Mouse (Mus musculus) CH12.LX (cell line): ENCODE results near the gene Dirc2. TPM values are rescaled to one million over a fixed set of nuclear protein-coding genes. Genes with fewer than 3 reads are reported as not detected.

Source experiments
- DNase-seq: peaks from one replicate; pipeline ENCODE4 v3.0.0-alpha.2; 2013; ENCODE audit errors: extremely low read depth
- H3K27ac ChIP-seq: 2 replicates; pipeline ENCODE4 v1.5.1; 2012; ENCODE audit warnings: low read depth, mild to moderate bottlenecking, control low read depth, moderate library complexity; ENCODE audit not compliant: insufficient read depth
- H3K27me3 ChIP-seq: replicated peaks from 2 replicates; pipeline ENCODE3; 2012; ENCODE audit warnings: inconsistent platforms
- H3K36me3 ChIP-seq, 2 experiments: replicated peaks in 1 of 2; 2 replicates each; pipeline versions ENCODE3 to v1.6.1; 2012; ENCODE audit warnings: inconsistent platforms in 1 of 2, low read length in 1 of 2, mild to moderate bottlenecking in 1 of 2, mixed read lengths in 1 of 2, moderate library complexity in 1 of 2; ENCODE audit not compliant: control insufficient read depth in 1 of 2, insufficient read depth in 1 of 2
- H3K4me1 ChIP-seq, 2 experiments: 2 replicates each; pipeline ENCODE4 v1.6.1; 2012; ENCODE audit warnings: inconsistent platforms in 1 of 2, moderate library complexity in 1 of 2; ENCODE audit not compliant: insufficient read depth in 2 of 2, control insufficient read depth in 1 of 2
- H3K4me2 ChIP-seq: 2 replicates; pipeline ENCODE4 v1.6.1; 2012; ENCODE audit warnings: low read depth, mild to moderate bottlenecking, control low read depth; ENCODE audit not compliant: poor library complexity, insufficient read depth, severe bottlenecking
- H3K4me3 ChIP-seq, 3 experiments: fragments of 150-350 bp in 1 of 3; sonication (generic) in 1 of 3; replicated peaks in 1 of 3; 2 replicates each; pipeline versions ENCODE3 to v1.5.1; 2011 to 2012; ENCODE audit warnings: low read depth in 2 of 3, low read length in 2 of 3, mild to moderate bottlenecking in 2 of 3, moderate library complexity in 2 of 3, control low read depth in 1 of 3, improper control_type of control experiment in 1 of 3, inconsistent platforms in 1 of 3, mixed read lengths in 1 of 3; ENCODE audit not compliant: poor library complexity in 1 of 3
- H3K79me2 ChIP-seq: replicated peaks from 2 replicates; pipeline ENCODE4 v1.6.1; 2012; ENCODE audit warnings: mild to moderate bottlenecking, moderate library complexity; ENCODE audit not compliant: control insufficient read depth, poor library complexity, insufficient read depth, severe bottlenecking; ENCODE audit errors: extremely low read depth
- H3K9ac ChIP-seq: 2 replicates; pipeline ENCODE4 v1.6.1; 2012; ENCODE audit warnings: low read depth, mild to moderate bottlenecking, control low read depth, moderate library complexity; ENCODE audit not compliant: insufficient read depth
- H3K9me3 ChIP-seq: replicated peaks from 2 replicates; pipeline ENCODE3; 2012; ENCODE audit warnings: low read length, inconsistent platforms, mixed read lengths
- CHD1 ChIP-seq: IDR thresholded peaks from 2 replicates; pipeline ENCODE4 v1.6.1; 2012; ENCODE audit warnings: low read depth, low read length, improper control_type of control experiment, inconsistent platforms
- CHD2 ChIP-seq: IDR thresholded peaks from 2 replicates; pipeline ENCODE4 v1.6.1; 2011; ENCODE audit warnings: low read length, improper control_type of control experiment
- E2F4 ChIP-seq: IDR thresholded peaks from 2 replicates; pipeline ENCODE4 v1.6.1; 2011; ENCODE audit warnings: low read depth, low read length, improper control_type of control experiment; ENCODE audit not compliant: insufficient replicate concordance
- ELF1 ChIP-seq: IDR thresholded peaks from 2 replicates; pipeline ENCODE4 v1.6.1; 2014; ENCODE audit warnings: low read depth, mild to moderate bottlenecking, inconsistent platforms, low read length, improper control_type of control experiment
- EP300 ChIP-seq: IDR thresholded peaks from 2 replicates; pipeline ENCODE4 v1.6.1; 2011; ENCODE audit warnings: low read length, improper control_type of control experiment
- GABPA ChIP-seq: IDR thresholded peaks from 2 replicates; pipeline ENCODE4 v1.6.1; 2012; ENCODE audit warnings: low read depth, low read length, improper control_type of control experiment, inconsistent platforms; ENCODE audit not compliant: insufficient replicate concordance
- JUN ChIP-seq: IDR thresholded peaks from 2 replicates; pipeline ENCODE4 v1.6.1; 2011; ENCODE audit warnings: low read depth, mild to moderate bottlenecking, low read length, improper control_type of control experiment, moderate library complexity; ENCODE audit not compliant: insufficient read depth
- JUND ChIP-seq: conservative IDR thresholded peaks from 2 replicates; pipeline ENCODE4 v1.6.1; 2011; ENCODE audit warnings: low read depth, low read length, improper control_type of control experiment
- KAT2A ChIP-seq: IDR thresholded peaks from 2 replicates; pipeline ENCODE4 v1.6.1; 2012; ENCODE audit warnings: low read length, improper control_type of control experiment, inconsistent platforms; ENCODE audit not compliant: insufficient replicate concordance
- MAX ChIP-seq: IDR thresholded peaks from 2 replicates; pipeline ENCODE4 v1.6.1; 2011; ENCODE audit warnings: low read length, improper control_type of control experiment
- MAZ ChIP-seq: IDR thresholded peaks from 2 replicates; pipeline ENCODE4 v1.6.1; 2012; ENCODE audit warnings: low read depth, mild to moderate bottlenecking, inconsistent platforms, low read length, improper control_type of control experiment, moderate library complexity
- MEF2A ChIP-seq: IDR thresholded peaks from 2 replicates; pipeline ENCODE4 v1.6.1; 2014; ENCODE audit warnings: low read depth, mild to moderate bottlenecking, inconsistent platforms, low read length, improper control_type of control experiment, borderline replicate concordance
- MXI1 ChIP-seq: IDR thresholded peaks from 2 replicates; pipeline ENCODE4 v1.6.1; 2011; ENCODE audit warnings: mild to moderate bottlenecking, low read depth, low read length, improper control_type of control experiment
- MYC ChIP-seq: IDR thresholded peaks from 2 replicates; pipeline ENCODE4 v1.6.1; 2011; ENCODE audit warnings: low read depth, mild to moderate bottlenecking, improper control_type of control experiment, low read length
- NRF1 ChIP-seq: IDR thresholded peaks from 2 replicates; pipeline ENCODE4 v1.6.1; 2014; ENCODE audit warnings: low read depth, mild to moderate bottlenecking, inconsistent platforms, low read length, improper control_type of control experiment, moderate library complexity
- POLR2AphosphoS2 ChIP-seq: IDR thresholded peaks from 2 replicates; pipeline ENCODE4 v1.6.1; 2011; ENCODE audit warnings: low read depth, low read length, improper control_type of control experiment
- RAD21 ChIP-seq: IDR thresholded peaks from 2 replicates; pipeline ENCODE4 v1.6.1; 2011; ENCODE audit warnings: low read depth, mild to moderate bottlenecking, low read length, improper control_type of control experiment, moderate library complexity
- RCOR1 ChIP-seq: conservative IDR thresholded peaks from 2 replicates; pipeline ENCODE4 v1.6.1; 2012; ENCODE audit warnings: low read depth, mild to moderate bottlenecking, inconsistent platforms, low read length, improper control_type of control experiment
- SIN3A ChIP-seq: IDR thresholded peaks from 2 replicates; pipeline ENCODE4 v1.6.1; 2012; ENCODE audit warnings: low read length, improper control_type of control experiment, inconsistent platforms
- TCF12 ChIP-seq: IDR thresholded peaks from 2 replicates; pipeline ENCODE4 v1.6.1; 2014; ENCODE audit warnings: low read depth, mild to moderate bottlenecking, inconsistent platforms, low read length, improper control_type of control experiment
- USF1 ChIP-seq: IDR thresholded peaks from 2 replicates; pipeline ENCODE4 v1.6.1; 2014; ENCODE audit warnings: low read depth, mild to moderate bottlenecking, inconsistent platforms, low read length, improper control_type of control experiment
- ZKSCAN1 ChIP-seq: IDR thresholded peaks from 2 replicates; pipeline ENCODE4 v1.6.1; 2012; ENCODE audit warnings: low read depth, inconsistent platforms, low read length, improper control_type of control experiment, borderline replicate concordance
- dilution Hi-C: fragments of 300-500 bp; cut with MboI; formaldehyde crosslinking; loops from 2 replicates; pipeline ENCODE4 v1.14.3; 2020; ENCODE audit warnings: low sequenced_read_pairs; ENCODE audit not compliant: extremely low pct_unique_long_range_greater_than_20kb, extremely low pct_ligation_motif_present
- in situ Hi-C: fragments of 300-500 bp; cut with MboI; formaldehyde crosslinking; loops from 3 replicates; pipeline ENCODE4 v1.14.3; 2019; ENCODE audit warnings: low sequenced_read_pairs, low pct_ligation_motif_present, low pct_unique_long_range_greater_than_20kb, mixed read lengths
- polyA plus RNA-seq: library from polyadenylated mRNA; unstranded; fragments of >175 nt; gene quantifications from 2 replicates; pipeline ENCODE4 v1.2.1, GENCODE M21; 2012; ENCODE audit warnings: low read depth; ENCODE audit not compliant: insufficient read length
- total RNA-seq, 2 experiments: library from RNA; depleted of rRNA; stranded (reverse); fragments of 300-350 nt in 1 of 2; fragments of >200 nt in 1 of 2; gene quantifications; 2 replicates each; pipeline ENCODE4 v1.2.3; 2012 to 2014

Gene Dirc2
- total and polyA plus RNA-seq, 3 experiments: 5.7 to 6.9 (median 6.8) TPM

DNA sequence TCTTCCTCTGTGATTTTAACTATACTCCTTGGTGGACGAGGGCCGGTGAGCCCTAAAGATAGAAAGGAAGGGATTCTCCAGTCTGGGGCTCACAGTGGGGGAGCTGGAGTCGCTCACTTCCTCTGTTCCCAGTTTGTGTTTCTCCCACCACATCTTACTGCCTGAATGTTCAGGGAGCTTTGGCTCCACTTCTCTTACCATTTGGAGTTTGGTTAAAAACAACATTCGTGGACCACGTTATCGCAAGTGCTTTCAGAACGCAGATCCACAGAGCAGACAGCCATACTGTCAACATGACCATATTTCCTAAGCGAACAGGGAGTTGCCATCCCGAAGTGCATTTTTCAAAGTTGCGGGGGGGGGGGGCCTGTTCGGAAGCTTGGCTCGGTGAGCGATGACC lies 84.1 kb downstream of the Dirc2 start:
- H3K4me2 ChIP-seq: no peak overlapping the region
- in situ Hi-C loops: no loop called here
- H3K4me1 ChIP-seq: peaks cover 5 to 11% of the 10 kb centered on the region in 2 experiments; a peak in 3 of 4 replicates
- no peak overlapping the region for H3K9ac ChIP-seq
- no peak overlapping the region for H3K27ac ChIP-seq
- H3K36me3 ChIP-seq: no peaks in the 10 kb centered on the region
- dilution Hi-C loops: no loop called here
- DNase-seq: no peak
- H3K4me3 ChIP-seq: no peak overlapping the region
- no peaks in the 10 kb centered on the region for H3K79me2 ChIP-seq
- H3K9me3 ChIP-seq: no peaks in the 10 kb centered on the region
- H3K27me3 ChIP-seq: peaks cover 3% of the 10 kb centered on the region
- TF ChIP-seq USF1 (no peak), ZKSCAN1 (no peak), CHD1 (no peak), JUND (no peak), EP300 (no peak), CHD2 (no peak), MAX (no peak), GABPA (no peak), JUN (no peak), MYC (no peak), RCOR1 (no peak), MXI1 (no peak), MAZ (no peak), POLR2AphosphoS2 (no peak), ELF1 (no peak), TCF12 (no peak), KAT2A (no peak), SIN3A (no peak), E2F4 (no peak), RAD21 (no peak)

DNA sequence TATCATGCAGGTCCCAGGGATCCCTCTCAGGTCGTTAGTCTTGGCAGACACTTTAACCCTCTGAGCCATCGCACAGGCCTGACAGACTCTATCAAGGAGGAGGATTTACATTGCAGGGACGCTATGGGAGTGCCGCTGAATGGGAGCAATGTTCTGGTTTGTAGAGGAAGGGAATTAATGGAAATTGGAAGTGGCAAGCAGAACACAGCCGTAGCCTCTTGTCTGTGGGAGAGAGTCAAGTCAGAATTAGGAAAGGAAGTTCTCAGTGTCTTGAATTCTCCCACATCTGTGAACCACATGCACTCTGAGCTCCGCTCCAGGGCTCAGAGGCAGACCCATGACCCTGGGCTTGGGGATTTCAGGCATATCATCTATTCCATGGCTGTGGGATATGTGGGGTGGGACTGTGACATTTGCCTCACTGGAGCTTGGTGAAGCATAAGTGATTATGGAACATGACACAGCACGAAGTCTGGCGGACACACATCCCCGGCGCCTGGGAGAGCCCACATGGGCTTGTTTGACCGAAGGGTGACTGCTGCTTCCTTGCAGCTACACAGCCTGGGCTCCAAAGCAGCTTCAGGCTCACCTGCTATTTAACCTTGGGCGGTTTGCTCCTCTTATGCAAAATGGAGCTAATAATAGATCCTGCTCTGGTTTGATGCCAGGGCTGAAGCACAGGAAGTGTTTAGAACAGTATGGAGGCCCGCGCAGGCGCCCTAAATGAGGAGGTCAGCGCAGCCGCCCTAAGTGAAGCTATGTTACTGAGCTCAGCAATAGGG lies 87.6 kb downstream of the Dirc2 start:
- dilution Hi-C loops: no loop called here

More for the DNA sequence above, 87.6 kb downstream of the Dirc2 start:
- TF ChIP-seq CHD1 (no peak), NRF1 (peak; percentile 70), MEF2A (peak; percentile 50; the same call in 1 of the 2 replicates)
- Histone ChIP-seq H3K9me3 (no peaks in the 10 kb centered on the region), H3K36me3 (no peaks in the 10 kb centered on the region), H3K79me2 (no peaks in the 10 kb centered on the region), H3K9ac (no peak overlapping the region), H3K4me2 (no peak overlapping the region), H3K27me3 (peaks cover 3% of the 10 kb centered on the region), H3K4me1 (peaks cover 5 to 14% of the 10 kb centered on the region in 2 experiments; a peak in 3 of 4 replicates), H3K27ac (no peak overlapping the region), H3K4me3 (no peak overlapping the region)
- in situ Hi-C loops: no loop called here
- peak; percentile 37 for DNase-seq
